Mouse (Mus musculus) megakaryocyte, embryonic 14.5 days (primary cell): ENCODE data around the gene Ramp3.

Experiments used
- FLI1 ChIP-seq: IDR thresholded peaks from 2 replicates; pipeline ENCODE4 v1.6.1; 2012; ENCODE audit warnings: low read length, inconsistent platforms, mixed read lengths
- GATA1 ChIP-seq: IDR thresholded peaks from 3 replicates; pipeline ENCODE4 v1.6.1; 2012; ENCODE audit warnings: mixed read lengths, low read length, inconsistent platforms, borderline replicate concordance

- no peak for TF ChIP-seq GATA1
- TF ChIP-seq FLI1 = no peak
Observed at GRCm38 (mm10) chr11:6666634-6667033, 8.3 kb downstream of the Ramp3 start.
